Mouse (Mus musculus) liver, postnatal 0 days (tissue): ENCODE measurements around the gene Ncln. TPM values are rescaled to one million over a fixed set of nuclear protein-coding genes. Genes with fewer than 3 reads are reported as not detected.
A peak's percentile ranks its signal among the peaks of the same experiment; 100 is the strongest.

Source experiments
- ATAC-seq: fragments of 200-750 bp; cut with Nextera tagmentation; 2 replicates; pipeline ENCODE4 v1.8.0; 2017; ENCODE audit warnings: mild to moderate bottlenecking, moderate library complexity
- DNase-seq: peaks from one replicate; pipeline ENCODE4 v3.0.0-alpha.2; 2016
- H3K27ac ChIP-seq: fragments of 300-500 bp; sonication (generic); 2 replicates; pipeline ENCODE4 v1.5.1; 2014; ENCODE audit warnings: antibody characterized with exemption, moderate library complexity, mild to moderate bottlenecking, low read depth
- H3K27me3 ChIP-seq: fragments of 300-500 bp; sonication (generic); 2 replicates; pipeline ENCODE4 v1.6.1; 2014; ENCODE audit warnings: low read length, control low read depth, mixed read lengths; ENCODE audit not compliant: insufficient read depth
- H3K36me3 ChIP-seq: fragments of 300-500 bp; sonication (generic); replicated peaks from 2 replicates; pipeline ENCODE4 v1.6.1; 2014; ENCODE audit warnings: mild to moderate bottlenecking, control low read depth, low read length, moderate library complexity, mixed read lengths; ENCODE audit not compliant: insufficient read depth
- H3K4me1 ChIP-seq: fragments of 300-500 bp; sonication (generic); 2 replicates; pipeline ENCODE4 v1.6.1; 2014; ENCODE audit warnings: antibody characterized with exemption, mild to moderate bottlenecking, control low read depth; ENCODE audit not compliant: insufficient read depth
- H3K4me2 ChIP-seq: fragments of 300-500 bp; sonication (generic); 2 replicates; pipeline ENCODE4 v1.6.1; 2014; ENCODE audit warnings: low read depth, mild to moderate bottlenecking, low read length, moderate library complexity, mixed read lengths
- H3K4me3 ChIP-seq: fragments of 300-500 bp; sonication (generic); 2 replicates; pipeline ENCODE4 v1.5.1; 2014; ENCODE audit warnings: low read depth, low read length
- H3K9ac ChIP-seq: fragments of 300-500 bp; sonication (generic); replicated peaks from 2 replicates; pipeline ENCODE4 v1.6.1; 2014; ENCODE audit warnings: mild to moderate bottlenecking, moderate library complexity
- H3K9me3 ChIP-seq: fragments of 300-500 bp; sonication (generic); 2 replicates; pipeline ENCODE4 v1.6.1; 2016; ENCODE audit warnings: mild to moderate bottlenecking, control low read depth, low read length, mixed read lengths
- CTCF ChIP-seq: sonication (generic); IDR thresholded peaks from 2 replicates; pipeline ENCODE4 v1.5.1; 2016; ENCODE audit warnings: antibody characterized with exemption, low read depth
- EP300 ChIP-seq: IDR thresholded peaks from 2 replicates; pipeline ENCODE4 v1.6.1; 2016; ENCODE audit warnings: antibody characterized with exemption, low read depth, mild to moderate bottlenecking
- WGBS: fragments of 180-500 bp; shearing (Covaris S2); extraction: QIAGEN DNeasy Blood & Tissue Kit; methylation state at CpG from one replicate; pipeline ENCODE4 v1.1.7; 2014; ENCODE audit not compliant: insufficient replicate concordance; 5-methylcytosine and 5-hydroxymethylcytosine counted together
- polyA plus RNA-seq: library from polyadenylated mRNA; unstranded; fragments of >200 nt; fragmentation: Nextera tagmentation; extraction: Ambion mirVana; gene quantifications from 2 replicates; pipeline ENCODE4 v1.2.1, GENCODE M21; 2015

Ncln gene
- polyA plus RNA-seq, 1 experiment from 2014 or later: 30.6 TPM

DNA sequence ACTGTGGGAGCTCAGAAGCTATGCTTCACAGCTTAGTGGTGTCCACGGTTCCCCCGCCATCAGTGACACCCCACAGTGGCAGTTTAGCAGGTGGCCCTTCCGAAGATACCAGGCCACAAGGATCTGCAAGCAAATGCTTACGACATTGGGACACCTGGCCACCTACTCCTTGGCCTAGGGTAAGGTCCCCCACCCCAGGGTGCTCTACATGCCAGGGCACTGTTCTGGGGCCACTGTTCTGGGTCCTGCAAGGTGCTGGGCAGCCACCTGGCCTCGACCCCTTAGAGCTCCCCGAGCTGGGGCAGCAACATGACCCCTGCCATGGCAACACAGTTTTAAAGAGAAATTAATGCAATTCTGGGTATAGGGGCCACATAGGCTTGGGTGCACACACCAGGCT is 1.0 kb downstream of the Ncln start:
- Histone ChIP-seq H3K9ac (peak overlapping the region; percentile 89), H3K4me3 (peak overlapping the region; percentile 74), H3K9me3 (no peaks in the 10 kb centered on the region), H3K4me2 (peak overlapping the region; percentile 99), H3K4me1 (peaks cover 23% of the 10 kb centered on the region), H3K27me3 (no peaks in the 10 kb centered on the region), H3K36me3 (peaks cover 31% of the 10 kb centered on the region), H3K27ac (peak overlapping the region; percentile 75)
- ATAC-seq (no peak), DNase-seq (no peak)
- WGBS: 52% methylated on average over 6 of the region's 6 CpGs
- TF ChIP-seq EP300 (no peak), CTCF (no peak)

DNA sequence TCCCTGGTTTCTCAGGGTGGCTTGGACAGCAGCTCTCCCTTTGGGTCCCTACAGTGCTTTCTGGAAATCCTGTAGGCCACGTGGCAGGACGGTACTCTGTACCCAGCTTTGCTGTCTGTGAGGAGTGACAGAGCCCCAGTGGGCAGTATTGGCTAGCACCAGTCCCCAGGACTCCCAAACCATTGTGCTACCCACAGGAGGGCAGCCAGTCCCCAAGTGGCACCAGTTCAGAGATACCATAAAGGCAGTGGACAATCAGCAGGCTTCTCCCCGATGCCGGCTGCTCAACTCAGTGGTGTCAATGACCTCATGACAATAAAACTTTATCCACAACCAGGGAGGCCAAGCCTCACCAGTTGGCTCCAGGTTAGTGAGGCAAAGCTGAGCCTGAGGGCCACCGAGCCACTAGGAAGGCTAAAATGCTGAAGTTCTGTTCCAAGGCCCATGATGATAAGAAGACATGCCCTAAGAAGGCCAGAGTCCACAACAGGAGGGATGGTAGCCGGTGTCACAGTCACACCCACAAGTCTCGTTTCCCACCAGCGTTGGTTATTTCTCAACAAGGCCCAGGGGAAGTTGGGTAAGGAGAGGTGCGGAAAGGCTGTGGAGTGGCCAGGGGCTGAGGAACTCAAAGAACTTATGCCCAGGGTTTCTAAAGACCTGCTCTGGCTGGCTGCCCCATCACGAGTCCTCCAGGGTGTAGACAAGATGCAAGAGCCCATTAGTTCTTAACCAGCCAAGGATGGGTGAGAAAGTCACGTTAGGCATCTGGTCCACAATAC is 1.7 kb downstream of the Ncln start:
- WGBS: 67% methylated on average over 11 of the region's 11 CpGs
- H3K9ac ChIP-seq: peak overlapping the region; percentile 89
- no peaks in the 10 kb centered on the region for H3K9me3 ChIP-seq
- H3K27me3 ChIP-seq: no peaks in the 10 kb centered on the region
- H3K4me2 ChIP-seq: peak overlapping the region; percentile 99
- no peak for ATAC-seq
- H3K4me3 ChIP-seq: peak overlapping the region; percentile 74
- no peak for TF ChIP-seq EP300
- no peak for TF ChIP-seq CTCF
- H3K4me1 ChIP-seq: peaks cover 23% of the 10 kb centered on the region
- peaks cover 38% of the 10 kb centered on the region for H3K36me3 ChIP-seq
- peak; percentile 56 for DNase-seq
- H3K27ac ChIP-seq: peak overlapping the region; percentile 75

DNA sequence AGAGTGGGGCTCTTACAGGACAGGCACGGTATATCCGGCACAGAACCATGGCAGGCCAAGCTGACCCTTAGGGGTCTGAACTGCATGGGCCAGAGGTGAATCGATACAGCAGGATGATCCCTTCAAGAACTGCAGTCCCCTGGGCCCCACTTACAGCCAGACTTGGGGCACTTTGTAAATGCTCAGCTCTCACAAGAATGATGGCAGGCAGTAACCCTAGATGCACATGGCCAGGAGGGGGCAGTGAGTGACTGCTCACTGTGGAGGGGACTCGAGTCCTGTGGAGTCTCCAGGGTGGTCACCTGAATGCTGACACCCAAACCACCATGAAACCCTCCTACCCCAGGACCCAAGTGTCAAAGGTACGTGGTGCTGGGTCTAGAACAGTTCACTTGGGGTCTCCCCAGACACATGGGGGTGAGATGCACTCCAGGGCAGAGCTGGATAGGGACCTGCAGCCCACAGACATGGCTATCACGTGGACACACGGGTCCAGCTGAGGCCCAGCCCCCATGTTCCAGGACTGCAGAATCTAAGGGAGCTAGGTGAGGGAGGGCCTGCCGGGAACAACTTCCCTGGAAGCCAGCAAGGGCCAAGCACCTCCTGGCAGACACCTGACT is 2.5 kb downstream of the Ncln start:
- Histone ChIP-seq H3K4me3 (no peak overlapping the region), H3K4me1 (peaks cover 23% of the 10 kb centered on the region), H3K27ac (no peak overlapping the region), H3K9ac (no peak overlapping the region; the same call in 1 of the 2 replicates), H3K27me3 (no peaks in the 10 kb centered on the region), H3K4me2 (peak overlapping the region; percentile 99), H3K9me3 (no peaks in the 10 kb centered on the region), H3K36me3 (peaks cover 45% of the 10 kb centered on the region)
- DNase-seq: no peak
- WGBS: 71% methylated on average over 8 of the region's 8 CpGs
- no peak for ATAC-seq
- TF ChIP-seq EP300 (no peak), CTCF (peak; percentile 65)

DNA sequence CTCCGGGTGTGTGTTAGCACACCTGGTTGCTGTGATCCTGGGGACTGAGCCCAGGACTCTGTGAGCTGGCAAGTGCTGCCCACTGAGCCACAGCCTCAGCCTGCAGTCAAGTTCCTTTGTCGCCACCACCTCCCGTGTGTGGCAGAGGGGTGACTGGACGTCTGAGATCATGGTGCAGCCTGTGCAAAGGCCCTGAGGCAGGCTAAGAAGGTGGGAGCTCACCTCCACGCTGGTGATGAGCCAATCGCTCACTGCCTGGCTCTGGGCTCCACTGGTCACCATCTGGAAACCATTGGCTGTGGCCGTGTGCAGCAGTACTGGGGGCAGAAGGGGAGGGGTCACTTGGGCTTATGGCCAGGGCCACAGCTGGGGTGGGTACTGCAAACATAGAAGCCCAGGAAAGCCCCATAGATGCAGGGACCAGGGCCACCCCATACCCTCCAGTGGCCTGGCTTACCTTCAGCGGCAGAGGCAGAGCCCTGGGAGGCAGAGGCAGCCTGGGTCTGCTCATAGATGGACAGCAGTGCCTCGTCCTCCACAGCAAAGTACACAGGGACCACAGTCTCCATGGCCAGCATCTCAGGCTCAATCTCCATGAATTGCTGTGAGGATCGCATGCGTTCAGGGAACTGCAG is 3.5 kb downstream of the Ncln start:
- TF ChIP-seq EP300 (no peak), CTCF (no peak)
- Histone ChIP-seq H3K9me3 (no peaks in the 10 kb centered on the region), H3K4me3 (no peak overlapping the region), H3K4me1 (peaks cover 21% of the 10 kb centered on the region), H3K27me3 (no peaks in the 10 kb centered on the region), H3K9ac (no peak overlapping the region), H3K36me3 (peaks cover 55% of the 10 kb centered on the region), H3K4me2 (no peak overlapping the region), H3K27ac (no peak overlapping the region)
- DNase-seq: no peak
- 85% methylated on average over 11 of the region's 11 CpGs for WGBS
- ATAC-seq: no peak

DNA sequence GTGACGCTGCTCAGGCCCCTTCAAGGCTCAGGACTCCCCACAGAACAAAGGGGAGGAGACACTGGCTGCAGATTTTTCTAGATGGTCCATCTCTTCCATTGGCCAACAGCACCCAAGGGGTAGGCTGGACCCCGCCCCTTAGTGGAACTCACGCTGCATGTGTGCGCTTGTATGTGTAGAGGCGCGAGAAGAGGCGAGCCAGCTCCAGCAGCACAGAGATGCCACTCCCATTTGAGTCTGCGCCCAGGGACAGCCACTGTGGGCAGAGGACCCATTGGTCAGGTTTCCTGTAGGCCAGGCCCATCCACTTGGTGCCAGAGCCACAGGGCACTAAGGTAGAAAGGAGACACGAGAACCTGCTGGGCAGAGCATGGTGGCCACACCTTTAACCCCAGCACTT is 5.2 kb downstream of the Ncln start:
- no peak for DNase-seq
- peaks cover 69% of the 10 kb centered on the region for H3K36me3 ChIP-seq
- peaks cover 16% of the 10 kb centered on the region for H3K4me1 ChIP-seq
- no peaks in the 10 kb centered on the region for H3K9me3 ChIP-seq
- 88% methylated on average over 9 of the region's 9 CpGs for WGBS
- H3K27me3 ChIP-seq: no peaks in the 10 kb centered on the region
- H3K9ac ChIP-seq: no peak overlapping the region
- no peak overlapping the region for H3K27ac ChIP-seq
- H3K4me2 ChIP-seq: no peak overlapping the region
- TF ChIP-seq CTCF: no peak
- no peak for TF ChIP-seq EP300
- no peak for ATAC-seq
- no peak overlapping the region for H3K4me3 ChIP-seq

DNA sequence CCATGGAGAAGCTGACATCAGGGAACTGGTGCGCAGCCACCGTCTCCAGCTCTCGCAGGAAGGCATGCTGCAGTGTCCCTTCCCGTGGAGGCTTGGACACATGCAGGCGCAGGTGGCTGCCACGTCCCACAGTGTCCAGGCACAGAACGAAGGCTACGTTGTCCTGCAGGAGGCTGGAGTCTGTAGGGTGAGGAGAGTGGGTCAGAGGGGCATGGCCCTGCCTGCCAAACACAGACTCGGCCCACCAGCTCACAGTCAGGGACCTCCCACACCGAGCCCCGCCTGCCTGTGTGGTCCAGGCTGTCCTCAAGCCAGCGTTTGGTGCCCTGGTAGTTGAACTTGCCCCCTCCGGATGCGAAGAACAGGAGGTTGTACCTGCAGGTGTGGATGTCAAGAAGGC is 6.3 kb downstream of the Ncln start:
- Histone ChIP-seq H3K4me2 (no peak overlapping the region), H3K27ac (no peak overlapping the region), H3K27me3 (no peaks in the 10 kb centered on the region), H3K4me3 (no peak overlapping the region), H3K9ac (no peak overlapping the region), H3K9me3 (no peaks in the 10 kb centered on the region), H3K36me3 (peaks cover 69% of the 10 kb centered on the region), H3K4me1 (peaks cover 9% of the 10 kb centered on the region)
- no peak for DNase-seq
- ATAC-seq: no peak
- WGBS: 84% methylated on average over 14 of the region's 14 CpGs
- TF ChIP-seq EP300: no peak
